Mouse (Mus musculus): ENCODE measurements around the gene Auts2.

GRCm38 (mm10) chr5:131575086-131575514 lies 968.0 kb downstream of the Auts2 start:
- TF ChIP-seq USF1 (IDR thresholded peaks at IDR 0.05; ENCODE audit: low read depth, low read length): no peak
- no peak for TF ChIP-seq MXI1 (IDR thresholded peaks at IDR 0.05; ENCODE audit: low read depth, low read length)
- no peak for TF ChIP-seq CTCF (conservative IDR thresholded peaks at IDR 0.05 in 1 of 2, IDR thresholded peaks at IDR 0.05 in 1 of 2; ENCODE audit: low read depth in 2 of 2, low read length in 2 of 2)
- no peak for TF ChIP-seq POLR2A (IDR thresholded peaks at IDR 0.05; ENCODE audit: low read depth, low read length)
- TF ChIP-seq ZMIZ1 (IDR thresholded peaks at IDR 0.05; ENCODE audit: low read depth, low read length): no peak
- TF ChIP-seq HCFC1 (IDR thresholded peaks at IDR 0.05; ENCODE audit: low read depth, low read length): no peak
- TF ChIP-seq JUN (IDR thresholded peaks at IDR 0.05; ENCODE audit: insufficient read depth, low read depth, low read length): no peak
- TF ChIP-seq BHLHE40 (IDR thresholded peaks at IDR 0.05; ENCODE audit: low read depth, low read length): no peak
- no peak for TF ChIP-seq UBTF (IDR thresholded peaks at IDR 0.05; ENCODE audit: low read depth, low read length)
- TF ChIP-seq MEF2A (IDR thresholded peaks at IDR 0.05; ENCODE audit: borderline replicate concordance, low read depth, low read length): no peak
- TF ChIP-seq EP300 (IDR thresholded peaks at IDR 0.05; ENCODE audit: low read length): no peak
- TF ChIP-seq MAFK (IDR thresholded peaks at IDR 0.05; ENCODE audit: insufficient replicate concordance, low read length): no peak
- TF ChIP-seq RAD21 (IDR thresholded peaks at IDR 0.05; ENCODE audit: low read depth, low read length): no peak
- no peak for TF ChIP-seq E2F4 (IDR thresholded peaks at IDR 0.05; ENCODE audit: insufficient replicate concordance, low read depth, low read length)

Data from CH12.LX (cell line).